18 mouse cellular contexts compared by ENCODE assay signal in genomic region chr9:60529348-60530243, GRCm38 (mm10). TPM values are rescaled to one million over a fixed set of nuclear protein-coding genes. Genes with fewer than 3 reads are reported as not detected.
DNase-seq lines count a peak whose midpoint lies in the region; ATAC-seq and TF ChIP-seq lines count a peak whose summit lies in the region.
"Had no signal": no experiment of that assay in that cellular context is flagged by ENCODE, and none has a peak within 500 bp of the region (broad histone marks: within the 10 kb centered on the region; RNA-seq: fewer than 3 reads in every experiment).

No protein-coding gene starts in this region.

- H3K79me2 ChIP-seq in heart, adult 2 months (replicated peaks; ENCODE audit: control insufficient read depth, insufficient read depth, low read length) = no peaks in the 10 kb centered on the region

- TF ChIP-seq CTCF in heart, adult 2 months (IDR thresholded peaks at IDR 0.05) = no peak
- no peak for TF ChIP-seq CTCF in kidney, adult 2 months (conservative IDR thresholded peaks at IDR 0.05; ENCODE audit: insufficient read depth, insufficient read length, low read depth, low read length)
- TF ChIP-seq CTCF in stomach, postnatal 0 days (IDR thresholded peaks at IDR 0.05; ENCODE audit: low read depth) = no peak

- no peaks in the 10 kb centered on the region for H3K36me3 ChIP-seq in heart, adult 2 months (ENCODE audit: control insufficient read depth, insufficient read depth, low read length)
- no peaks in the 10 kb centered on the region for H3K36me3 ChIP-seq in kidney, adult 2 months (ENCODE audit: control insufficient read depth, insufficient read depth, low read length)
- H3K36me3 ChIP-seq in intestine, embryonic 16.5 days (ENCODE audit: control insufficient read depth, insufficient read depth, low read length) = no peaks in the 10 kb centered on the region
- H3K36me3 ChIP-seq in stomach, postnatal 0 days (ENCODE audit: control insufficient read depth, insufficient read depth, low read length) = no peaks in the 10 kb centered on the region
- H3K36me3 ChIP-seq: embryonic facial prominence, embryonic 13.5 days; limb, embryonic 10.5 days; midbrain, embryonic 10.5 days had no signal

- H3K27ac ChIP-seq in heart, adult 2 months = peak overlapping the region; percentile 54
- no peak overlapping the region for H3K27ac ChIP-seq in kidney, adult 2 months (ENCODE audit: insufficient read depth, low read depth, low read length)
- H3K27ac ChIP-seq in intestine, embryonic 16.5 days (ENCODE audit: low read length) = no peak overlapping the region
- H3K27ac ChIP-seq in stomach, postnatal 0 days (replicated peaks) = no peak overlapping the region; the same call in 1 of the 2 replicates
- H3K27ac ChIP-seq: embryonic facial prominence, embryonic 13.5 days; limb, embryonic 10.5 days; midbrain, embryonic 10.5 days had no signal

- no peak overlapping the region for H3K4me2 ChIP-seq in intestine, embryonic 16.5 days (ENCODE audit: low read depth, low read length)
- H3K4me2 ChIP-seq in stomach, postnatal 0 days (replicated peaks; ENCODE audit: low read depth) = no peak overlapping the region
- H3K4me2 ChIP-seq: embryonic facial prominence, embryonic 13.5 days had no signal

- no peak for DNase-seq in heart, adult 2 months
- DNase-seq in heart, postnatal 25 days (ENCODE audit: low spot score) = no peak
- DNase-seq in kidney, postnatal 10 days = peak; percentile 20
- DNase-seq in kidney, adult 2 months = no peak
- peak; percentile 58 for DNase-seq in stomach, postnatal 0 days (ENCODE audit: low spot score)
- no peak for DNase-seq in cerebellum, postnatal 10 days
- DNase-seq: adrenal gland, postnatal 14 days; cerebellum, postnatal 14 days; gastrocnemius, postnatal 10 days; layer of hippocampus, adult 9-11 months; retina, postnatal 1 day; right cerebral cortex, postnatal 4 days had no signal

- peaks cover 13% of the 10 kb centered on the region for H3K4me1 ChIP-seq in heart, adult 2 months (ENCODE audit: control insufficient read depth, insufficient read depth, low read length)
- peaks cover 8% of the 10 kb centered on the region for H3K4me1 ChIP-seq in kidney, adult 2 months (ENCODE audit: control insufficient read depth, insufficient read depth, low read length)
- peaks cover 22% of the 10 kb centered on the region for H3K4me1 ChIP-seq in intestine, embryonic 16.5 days (ENCODE audit: control insufficient read depth, insufficient read depth, low read length)
- H3K4me1 ChIP-seq in stomach, postnatal 0 days (replicated peaks; ENCODE audit: control insufficient read depth, insufficient read depth) = 0 out of 2 replicates have a peak, but pooled peaks cover 4% of the 10 kb centered on the region
- H3K4me1 ChIP-seq: embryonic facial prominence, embryonic 13.5 days had no signal

- no peak overlapping the region for H3K9ac ChIP-seq in heart, adult 2 months (ENCODE audit: low read depth, low read length)
- no peak overlapping the region for H3K9ac ChIP-seq in intestine, embryonic 16.5 days (ENCODE audit: low read depth, low read length)
- H3K9ac ChIP-seq in stomach, postnatal 0 days (ENCODE audit: low read length) = no peak overlapping the region
- H3K9ac ChIP-seq: embryonic facial prominence, embryonic 13.5 days had no signal

- TF ChIP-seq EP300 in heart, adult 2 months (IDR thresholded peaks at IDR 0.05; ENCODE audit: insufficient read depth, low read depth, low read length) = 0 out of 2 replicates have a peak, but pooled peaks have one; percentile 10
- no peak for TF ChIP-seq EP300 in stomach, postnatal 0 days (optimal IDR thresholded peaks at IDR 0.05)

- WGBS in heart, adult 2 months = 60% methylated on average over 10 of the region's 10 CpGs
- WGBS in kidney, adult 2 months = 62% methylated on average over 10 of the region's 10 CpGs
- WGBS in intestine, embryonic 16.5 days = 70% methylated on average over 10 of the region's 10 CpGs
- WGBS in stomach, postnatal 0 days = 52% methylated on average over 10 of the region's 10 CpGs

- 0 out of 2 replicates have a peak, but pooled peaks have one; percentile 18 for ATAC-seq in intestine, embryonic 16.5 days
- peak; percentile 22; the same call in 1 of the 2 replicates for ATAC-seq in stomach, postnatal 0 days (ENCODE audit: low FRiP score, low TSS enrichment)
- ATAC-seq: forebrain, embryonic 14.5 days; hindbrain, embryonic 16.5 days had no signal

- intact Hi-C loops in heart, adult 2 months (cut with DNase I) = no loop called here
- intact Hi-C loops in heart, postnatal 25 days (cut with DNase I) = no loop called here

- H3K27me3 ChIP-seq in heart, adult 2 months (ENCODE audit: control insufficient read depth, insufficient read depth, low read length) = no peaks in the 10 kb centered on the region
- H3K27me3 ChIP-seq in kidney, adult 2 months (replicated peaks; ENCODE audit: control insufficient read depth, insufficient read depth, low read length) = no peaks in the 10 kb centered on the region
- H3K27me3 ChIP-seq in intestine, embryonic 16.5 days (replicated peaks; ENCODE audit: control insufficient read depth, insufficient read depth, low read length) = no peaks in the 10 kb centered on the region
- no peaks in the 10 kb centered on the region for H3K27me3 ChIP-seq in stomach, postnatal 0 days (ENCODE audit: control insufficient read depth, insufficient read depth, low read length)
- H3K27me3 ChIP-seq: embryonic facial prominence, embryonic 13.5 days had no signal

- peak; percentile 44; the same call in 1 of the 2 replicates for TF ChIP-seq POLR2A in heart, adult 2 months (IDR thresholded peaks at IDR 0.05; ENCODE audit: insufficient read depth, low read depth, low read length)
- TF ChIP-seq POLR2A in kidney, adult 2 months (IDR thresholded peaks at IDR 0.05; ENCODE audit: low read depth, low read length) = no peak

- no peak overlapping the region for H3K4me3 ChIP-seq in heart, adult 2 months
- no peak overlapping the region for H3K4me3 ChIP-seq in kidney, adult 2 months (ENCODE audit: insufficient read depth, low read depth, low read length)
- no peak overlapping the region for H3K4me3 ChIP-seq in intestine, embryonic 16.5 days (ENCODE audit: low read length)
- no peak overlapping the region for H3K4me3 ChIP-seq in stomach, postnatal 0 days (ENCODE audit: low read depth, low read length)
- H3K4me3 ChIP-seq: embryonic facial prominence, embryonic 13.5 days; limb, embryonic 10.5 days; midbrain, embryonic 10.5 days had no signal

- no peaks in the 10 kb centered on the region for H3K9me3 ChIP-seq in intestine, embryonic 16.5 days (ENCODE audit: control insufficient read depth, low read length)
- no peaks in the 10 kb centered on the region for H3K9me3 ChIP-seq in stomach, postnatal 0 days (ENCODE audit: control insufficient read depth, low read length)
- H3K9me3 ChIP-seq: embryonic facial prominence, embryonic 13.5 days; limb, embryonic 10.5 days; midbrain, embryonic 10.5 days had no signal

RNA-seq across cellular contexts. Expression of gene Thsd4, which starts 7.8 kb away (rescaled TPM):
- total RNA-seq in heart, adult 2 months (2021) = 1 to 10 TPM; 4.3 to 5.2 TPM
- polyA plus RNA-seq in heart, adult 2 months (2012; rRNA removed) = 3.5 and 5.8 TPM in 2 replicates
- 1 to 10 TPM; 6.2 to 6.4 TPM for total RNA-seq in heart, postnatal 25 days (2021)
- 5.9 and 7.1 TPM in 2 replicates for polyA plus RNA-seq in kidney, adult 2 months (2012; rRNA removed)
- polyA plus RNA-seq in intestine, embryonic 16.5 days (2015; fragmentation: Nextera tagmentation; extraction: Ambion mirVana) = 17.5 and 20.2 TPM in 2 replicates
- 9.6 and 10.7 TPM in 2 replicates for polyA plus RNA-seq in stomach, postnatal 0 days (2015; fragmentation: Nextera tagmentation; extraction: Ambion mirVana)

Comparison
In these comparisons a context has a peak if more than half of its experiments do, and no peak if none do; other contexts are left out.
1. DNase-seq: peak in kidney, postnatal 10 days (single experiment) and stomach, postnatal 0 days (single experiment); none in heart, adult 2 months (0 of 2), heart, postnatal 25 days (single experiment), kidney, adult 2 months (single experiment) and cerebellum, postnatal 10 days (0 of 2).